ENCODE assay signal across 15 mouse cellular contexts in genomic region chr1:98129561-98130347, GRCm38 (mm10). TPM values are rescaled to one million over a fixed set of nuclear protein-coding genes. Genes with fewer than 3 reads are reported as not detected.
DNase-seq lines count a peak whose midpoint lies in the region; ATAC-seq and TF ChIP-seq lines count a peak whose summit lies in the region.
"Had no signal": no experiment of that assay in that cellular context is flagged by ENCODE, and none has a peak within 500 bp of the region (broad histone marks: within the 10 kb centered on the region; RNA-seq: fewer than 3 reads in every experiment).

No protein-coding gene starts in this region.

- no peak for ATAC-seq in kidney, embryonic 15.5 days (replicated peaks; ENCODE audit: low FRiP score)
- peak; percentile 78 for ATAC-seq in CD4-positive, CD25-positive, alpha-beta regulatory T cell, adult 4 months
- no peak for ATAC-seq in intestine, postnatal 0 days
- ATAC-seq: forebrain, embryonic 15.5 days had no signal

- H3K27ac ChIP-seq in kidney, embryonic 15.5 days, result no peak overlapping the region
- peak overlapping the region; percentile 41; the same call in 1 of the 2 replicates for H3K27ac ChIP-seq in intestine, postnatal 0 days (ENCODE audit: low read depth, low read length)
- H3K27ac ChIP-seq: embryonic facial prominence, embryonic 13.5 days; forebrain, embryonic 15.5 days had no signal

- no peaks in the 10 kb centered on the region for H3K27me3 ChIP-seq in kidney, embryonic 15.5 days
- H3K27me3 ChIP-seq in intestine, postnatal 0 days (replicated peaks; ENCODE audit: control insufficient read depth, insufficient read depth, low read length), result no peaks in the 10 kb centered on the region
- H3K27me3 ChIP-seq: embryonic facial prominence, embryonic 13.5 days; forebrain, embryonic 15.5 days had no signal

- peak; percentile 9 for DNase-seq in kidney, postnatal 10 days
- DNase-seq in natural killer cell, adult 2 months (ENCODE audit: low spot score in 2 of 2), result peak; percentile 7 to 27
- DNase-seq in cerebellum, postnatal 4 days (ENCODE audit: low spot score in 2 of 2), result no peak
- DNase-seq in frontal cortex, postnatal 14 days (ENCODE audit: low spot score in 2 of 2), result no peak
- no peak for DNase-seq in heart, postnatal 10 days
- DNase-seq: adrenal gland, postnatal 10 days; cerebellum, postnatal 10 days; layer of hippocampus, postnatal 36 days; midbrain, embryonic 14.5 days; right cerebral cortex, adult 18-20 months had no signal

- H3K9ac ChIP-seq in kidney, embryonic 15.5 days, result no peak overlapping the region
- no peak overlapping the region for H3K9ac ChIP-seq in intestine, postnatal 0 days (ENCODE audit: low read depth, low read length)
- H3K9ac ChIP-seq: embryonic facial prominence, embryonic 13.5 days; forebrain, embryonic 15.5 days had no signal

- H3K36me3 ChIP-seq in kidney, embryonic 15.5 days, result no peaks in the 10 kb centered on the region
- H3K36me3 ChIP-seq in intestine, postnatal 0 days (ENCODE audit: control insufficient read depth, insufficient read depth), result no peaks in the 10 kb centered on the region
- H3K36me3 ChIP-seq: embryonic facial prominence, embryonic 13.5 days; forebrain, embryonic 15.5 days had no signal

- H3K4me3 ChIP-seq in kidney, embryonic 15.5 days (replicated peaks), result no peak overlapping the region
- H3K4me3 ChIP-seq in intestine, postnatal 0 days (ENCODE audit: low read depth, low read length), result no peak overlapping the region
- H3K4me3 ChIP-seq: embryonic facial prominence, embryonic 13.5 days; forebrain, embryonic 15.5 days had no signal

- TF ChIP-seq CTCF in intestine, postnatal 0 days (IDR thresholded peaks at IDR 0.05; ENCODE audit: low read depth), result no peak

- H3K4me2 ChIP-seq in kidney, embryonic 15.5 days, result no peak overlapping the region
- no peak overlapping the region for H3K4me2 ChIP-seq in intestine, postnatal 0 days (replicated peaks; ENCODE audit: low read depth)
- H3K4me2 ChIP-seq: embryonic facial prominence, embryonic 13.5 days; forebrain, embryonic 15.5 days had no signal

- 82% methylated on average over 3 of the region's 3 CpGs for WGBS in kidney, embryonic 15.5 days
- 65% methylated on average over 3 of the region's 3 CpGs for WGBS in intestine, postnatal 0 days

- no peaks in the 10 kb centered on the region for H3K4me1 ChIP-seq in kidney, embryonic 15.5 days
- H3K4me1 ChIP-seq in intestine, postnatal 0 days (replicated peaks; ENCODE audit: control insufficient read depth, insufficient read depth, low read length), result peaks cover 9% of the 10 kb centered on the region
- H3K4me1 ChIP-seq: embryonic facial prominence, embryonic 13.5 days; forebrain, embryonic 15.5 days had no signal

- H3K9me3 ChIP-seq in kidney, embryonic 15.5 days (replicated peaks), result no peaks in the 10 kb centered on the region
- no peaks in the 10 kb centered on the region for H3K9me3 ChIP-seq in intestine, postnatal 0 days (ENCODE audit: control insufficient read depth)
- H3K9me3 ChIP-seq: embryonic facial prominence, embryonic 13.5 days; forebrain, embryonic 15.5 days had no signal

- intact Hi-C loops in heart, postnatal 10 days (cut with DNase I), result loop anchor here (5.0 kb wide), 1 partner anchor 32 kb away; the partner anchor contains the start of gene Pam

RNA-seq across cellular contexts. Expression of gene Pam, which starts 34.3 kb away (rescaled TPM):
- 29.3 and 30.7 TPM in 2 replicates for polyA plus RNA-seq in kidney, embryonic 15.5 days (2015; fragmentation: Nextera tagmentation; extraction: Ambion mirVana)
- 1 to 10 TPM; 3.3 to 5.9 TPM for polyA plus RNA-seq in CD4-positive, CD25-positive, alpha-beta regulatory T cell, adult 4 months (2017; shearing (Covaris generic))
- 65.9 and 72.4 TPM in 2 replicates for polyA plus RNA-seq in intestine, postnatal 0 days (2015; fragmentation: Nextera tagmentation; extraction: Ambion mirVana)
- 100 to 1,000 TPM; 636 to 706 TPM for total RNA-seq in heart, postnatal 10 days (2021)

Comparison
In these comparisons a context has a peak if more than half of its experiments do, and no peak if none do; other contexts are left out.
1. DNase-seq: peak in kidney, postnatal 10 days (single experiment) and natural killer cell, adult 2 months (2 of 2); none in cerebellum, postnatal 4 days (0 of 2), frontal cortex, postnatal 14 days (0 of 2) and heart, postnatal 10 days (0 of 2).